Mouse (Mus musculus): Measurements from ENCODE around the gene Lrrc15.

Gene Lrrc15

DNA sequence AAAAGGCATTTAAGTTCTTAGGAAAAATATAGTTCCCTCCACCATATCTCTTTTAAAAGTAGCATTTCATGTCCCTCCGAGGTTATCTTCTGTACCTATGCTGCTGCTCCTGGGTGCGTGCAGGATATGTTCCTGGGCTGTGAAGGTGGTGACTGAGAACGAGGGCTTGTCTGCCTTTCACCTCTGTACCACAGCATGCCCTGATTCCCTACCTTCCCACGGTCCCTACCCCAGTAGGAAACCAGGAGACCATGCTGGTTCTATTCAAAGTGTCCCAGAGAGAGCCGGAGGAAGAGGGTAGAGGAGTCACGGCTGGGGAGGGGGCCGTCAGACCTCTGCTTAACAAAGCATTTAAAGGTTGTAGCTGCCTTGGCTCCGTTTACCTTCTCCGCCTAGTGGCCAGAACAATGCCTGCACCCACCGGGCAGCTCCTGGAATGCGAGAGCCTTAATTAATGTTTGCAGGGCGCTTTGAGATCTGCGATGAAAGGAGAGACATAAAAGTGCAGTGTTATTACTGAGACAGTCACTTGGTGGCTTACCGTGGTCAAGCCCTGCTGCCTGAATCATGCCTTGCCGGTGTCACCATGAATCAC, 784 bp upstream of the Lrrc15 start:
- in situ Hi-C loops (cut with MboI; ENCODE audit: unreplicated experiment in 2 of 2) = no loop called here

DNA sequence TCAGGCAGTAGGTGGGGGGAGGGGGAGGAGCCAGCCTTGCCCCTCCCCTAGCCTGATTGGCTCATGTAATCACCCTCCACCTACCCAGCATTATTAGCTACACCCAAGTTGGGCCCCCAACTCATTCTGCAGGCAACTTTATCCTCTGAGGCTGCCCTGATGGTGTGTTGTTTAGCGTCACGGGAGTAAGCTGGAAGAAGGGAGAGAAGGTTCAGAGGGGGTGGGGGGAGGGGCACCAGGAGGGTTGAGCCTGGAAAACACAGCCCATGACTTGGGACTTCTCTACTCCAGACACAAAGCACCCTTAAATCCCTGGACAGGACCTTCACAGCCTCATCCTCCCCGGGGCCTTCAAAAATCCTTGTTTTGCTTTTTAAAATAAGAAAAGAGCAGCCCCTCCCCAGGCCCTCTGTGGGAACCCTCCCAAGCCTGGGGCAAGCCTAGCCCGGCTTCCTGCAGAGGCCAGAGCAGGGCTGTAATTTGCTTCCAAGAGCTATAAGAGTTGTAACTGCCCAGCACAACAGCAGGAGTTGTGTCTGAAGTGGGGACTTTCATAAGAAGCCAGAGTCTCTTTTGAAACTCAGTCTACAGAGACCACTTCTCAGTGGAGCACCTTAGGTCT, 2.3 kb downstream of the Lrrc15 start:
- in situ Hi-C loops (cut with MboI; ENCODE audit: unreplicated experiment in 2 of 2) = no loop called here

DNA sequence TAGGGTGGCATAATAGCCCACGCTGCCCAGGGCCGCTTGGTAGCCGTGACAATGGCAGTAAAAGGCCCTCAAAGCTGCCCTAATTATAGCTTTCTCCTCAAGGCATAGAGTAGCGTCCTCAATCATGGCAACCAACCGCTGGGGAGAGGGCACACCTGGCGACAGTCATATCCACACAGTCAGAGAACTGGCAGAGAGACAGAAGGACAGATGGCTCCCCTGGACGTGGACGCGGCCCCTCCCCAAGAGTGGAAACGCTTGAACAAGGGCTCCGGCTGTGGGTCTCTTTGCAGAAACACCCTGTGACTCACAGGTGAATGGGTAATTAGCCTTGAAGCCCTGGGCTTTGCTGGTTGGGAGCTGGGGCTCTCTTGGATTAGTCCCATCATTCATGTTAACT, 4.7 kb downstream of the Lrrc15 start:
- in situ Hi-C loops (cut with MboI; ENCODE audit: unreplicated experiment in 2 of 2) = no loop called here

DNA sequence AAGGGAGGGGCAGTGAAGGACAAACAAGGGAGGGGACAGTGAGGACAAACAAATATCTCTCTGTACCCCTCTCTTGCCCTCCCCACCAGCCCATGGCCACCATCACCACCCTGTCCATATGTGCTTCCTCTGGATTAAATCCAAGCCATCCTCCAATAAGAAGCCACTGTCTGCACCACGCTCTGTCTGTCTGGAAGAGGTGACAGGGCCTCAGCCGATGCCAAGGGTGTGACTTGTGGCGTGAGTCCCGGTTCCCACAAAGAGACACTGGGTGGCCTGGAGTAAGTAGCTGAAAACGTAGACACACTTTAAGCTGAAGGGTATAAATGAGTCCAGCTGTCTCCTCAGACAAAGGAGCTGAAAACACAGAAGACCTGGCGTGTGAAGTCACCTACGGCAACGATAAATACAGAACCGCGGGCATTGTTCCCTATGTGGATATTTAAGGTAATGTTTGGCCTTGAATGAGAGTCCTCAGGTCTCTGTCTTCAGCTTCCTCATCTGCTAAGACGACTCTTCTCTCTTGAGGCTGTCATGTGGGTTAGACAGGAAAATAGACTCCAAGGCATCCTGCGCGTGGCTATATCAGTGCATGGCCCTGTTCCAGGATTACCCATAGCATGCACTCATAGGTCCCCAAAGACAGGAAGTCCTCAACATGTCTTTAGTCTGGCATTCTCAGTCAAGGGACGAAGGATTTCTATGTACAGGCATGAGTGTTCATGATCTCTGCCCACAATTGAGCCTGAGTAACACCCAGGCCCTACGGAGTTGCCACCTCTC, 7.3 kb downstream of the Lrrc15 start:
- in situ Hi-C loops (cut with MboI; ENCODE audit: unreplicated experiment in 2 of 2) = no loop called here

DNA sequence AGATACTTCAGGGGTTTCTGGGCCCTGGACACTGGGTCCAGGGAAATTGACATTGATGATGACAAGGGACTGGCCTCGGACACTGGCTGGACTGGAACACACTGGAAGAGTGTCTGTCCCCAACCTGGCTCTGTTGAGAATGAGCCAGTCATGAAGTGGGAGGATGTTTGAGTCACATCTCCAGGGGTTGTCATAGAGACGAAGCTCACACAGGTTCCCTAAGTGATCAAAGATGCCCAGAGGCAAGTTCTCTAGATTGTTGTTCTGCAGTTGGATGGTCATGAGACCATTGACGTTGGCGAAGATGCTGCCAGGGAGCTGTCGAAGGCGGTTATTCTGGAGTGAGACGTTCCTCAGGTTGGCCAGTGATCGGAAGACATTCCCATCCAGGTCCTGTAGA, 10.0 kb downstream of the Lrrc15 start:
- in situ Hi-C loops (cut with MboI; ENCODE audit: unreplicated experiment in 2 of 2) = loop anchor here in 1 of 2 experiments (25.0 kb wide), 2 partner anchors 789 to 1089 kb away; no protein-coding TSS in a partner anchor

DNA sequence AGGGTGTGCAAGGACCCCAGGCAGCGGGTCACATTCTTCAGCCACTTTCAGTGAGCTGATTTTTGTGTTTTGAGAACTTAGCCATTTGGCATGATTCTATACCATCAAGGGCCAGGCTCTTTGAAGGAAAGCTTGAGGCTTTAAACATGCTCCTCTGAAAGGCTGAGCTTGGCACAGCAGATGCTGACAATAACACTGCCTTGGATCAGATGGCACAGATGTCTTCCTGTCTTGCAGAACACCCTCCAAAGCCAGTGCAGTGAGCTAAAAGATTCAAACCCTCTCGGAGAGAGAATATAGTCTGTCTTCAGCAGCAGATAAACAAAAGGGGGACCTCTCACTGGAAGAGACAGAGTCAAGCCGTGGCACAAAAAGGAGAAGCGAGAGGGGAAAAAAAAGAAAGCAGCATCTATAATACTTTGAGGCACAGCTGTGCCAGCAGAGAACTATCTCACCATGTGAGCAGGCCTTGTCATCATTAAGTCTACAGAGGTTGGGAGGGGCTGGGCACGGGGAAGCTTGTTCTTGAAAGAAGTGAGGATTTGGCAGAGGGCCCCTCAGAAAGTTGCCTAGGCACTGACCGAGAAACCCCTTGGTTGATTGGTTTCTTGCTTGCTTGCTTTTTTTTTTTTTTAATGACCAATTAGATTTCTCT, 11.0 kb downstream of the Lrrc15 start:
- in situ Hi-C loops (cut with MboI; ENCODE audit: unreplicated experiment in 2 of 2) = loop anchor here in 1 of 2 experiments (25.0 kb wide), 2 partner anchors 790 to 1090 kb away; no protein-coding TSS in a partner anchor

DNA sequence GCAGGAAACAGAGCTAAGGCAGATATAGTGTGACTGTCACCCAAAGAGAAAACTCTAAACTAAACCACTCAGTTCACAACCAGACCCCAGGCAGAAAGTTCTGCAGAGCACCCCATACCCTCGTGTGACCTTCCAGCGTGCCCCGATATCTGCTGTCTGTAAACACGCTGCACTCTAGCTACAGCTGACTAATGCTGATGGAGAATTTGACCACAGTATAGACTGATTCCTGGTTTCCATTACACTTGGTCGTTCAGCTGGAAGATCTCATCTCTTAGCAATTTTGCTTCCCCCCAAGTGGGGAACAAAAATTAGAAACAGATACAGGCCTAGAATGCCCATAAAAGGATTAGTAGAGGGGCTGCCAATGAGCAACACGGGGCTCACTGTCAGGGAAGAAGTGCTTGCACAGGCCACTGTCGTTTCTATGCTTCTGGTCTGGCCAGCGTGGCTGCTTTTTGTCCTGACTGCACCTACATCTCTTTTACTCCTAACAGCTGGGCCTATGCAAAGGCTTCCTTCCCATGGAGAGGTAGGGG, 11.8 kb downstream of the Lrrc15 start:
- in situ Hi-C loops (cut with MboI; ENCODE audit: unreplicated experiment in 2 of 2) = loop anchor here in 1 of 2 experiments (25.0 kb wide), 2 partner anchors 791 to 1091 kb away; no protein-coding TSS in a partner anchor

DNA sequence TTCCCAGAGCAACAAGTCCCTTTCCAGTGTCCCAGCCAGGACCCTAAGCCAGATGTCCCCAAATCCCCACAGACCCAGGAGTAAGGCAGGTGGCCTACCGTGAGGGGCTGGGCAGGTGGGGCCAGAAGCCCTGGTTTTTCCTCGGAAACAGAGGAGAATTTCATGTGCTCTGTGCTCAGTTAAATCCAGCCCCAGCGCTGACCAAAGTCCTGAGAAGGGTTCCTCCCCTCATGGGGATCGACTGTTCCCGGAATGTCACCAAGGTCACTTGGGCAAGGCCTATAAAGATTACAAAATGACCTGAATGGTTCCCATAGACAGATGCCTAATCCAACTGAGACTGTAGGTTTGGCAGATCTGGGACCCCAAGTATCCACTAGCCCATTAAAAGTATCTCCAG, 15.7 kb downstream of the Lrrc15 start, which contains the start of gene Cpn2:
TSS of gene Cpn2 (minus strand) at position 141 of the 400 bp plus-strand sequence.
- in situ Hi-C loops (cut with MboI; ENCODE audit: unreplicated experiment in 2 of 2) = loop anchor here in 1 of 2 experiments (25.0 kb wide), 2 partner anchors 795 to 1095 kb away; no protein-coding TSS in a partner anchor

DNA sequence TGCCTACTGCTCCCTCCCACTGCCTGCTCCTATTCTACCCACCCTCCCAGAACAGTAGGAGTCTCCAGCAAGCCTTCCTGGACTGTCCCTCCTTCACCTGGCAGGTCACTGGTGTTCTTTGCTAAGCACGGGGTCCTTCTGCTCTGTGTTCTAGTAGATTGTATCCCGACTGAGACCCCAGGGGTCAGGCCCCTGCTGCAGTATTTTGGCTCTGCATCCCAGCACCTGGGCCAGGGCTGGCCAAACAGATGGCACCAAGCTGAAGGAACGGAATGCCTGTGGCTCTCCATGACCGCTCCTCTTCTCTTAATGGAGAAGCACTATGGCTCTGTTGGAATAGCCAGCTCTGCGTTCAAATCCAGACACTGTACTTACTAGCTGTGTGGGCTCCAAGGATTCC, 16.5 kb downstream of the Lrrc15 start:
- in situ Hi-C loops (cut with MboI; ENCODE audit: unreplicated experiment in 2 of 2) = loop anchor here in 1 of 2 experiments (25.0 kb wide), 2 partner anchors 796 to 1096 kb away; no protein-coding TSS in a partner anchor

DNA sequence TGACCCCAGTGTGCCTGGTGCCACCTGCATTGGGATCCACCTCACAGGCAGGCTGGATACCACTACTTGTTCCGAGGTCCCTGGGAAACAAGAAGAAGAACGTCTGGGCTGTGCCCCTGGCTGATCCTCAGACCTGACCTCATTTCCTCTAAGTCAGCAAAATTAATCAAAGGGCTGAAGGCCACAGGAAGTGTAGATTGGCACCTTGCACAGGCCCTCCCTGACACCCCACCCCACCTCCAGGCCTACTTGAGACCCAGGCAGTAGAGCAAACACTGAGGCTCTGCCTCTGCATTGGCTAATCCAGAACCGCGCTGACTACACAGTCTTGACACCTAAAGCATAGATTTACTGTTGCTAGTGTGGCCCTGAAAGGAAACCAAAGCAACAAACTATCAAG, 17.4 kb downstream of the Lrrc15 start:
- in situ Hi-C loops (cut with MboI; ENCODE audit: unreplicated experiment in 2 of 2) = loop anchor here in 1 of 2 experiments (25.0 kb wide), 2 partner anchors 797 to 1097 kb away; no protein-coding TSS in a partner anchor

DNA sequence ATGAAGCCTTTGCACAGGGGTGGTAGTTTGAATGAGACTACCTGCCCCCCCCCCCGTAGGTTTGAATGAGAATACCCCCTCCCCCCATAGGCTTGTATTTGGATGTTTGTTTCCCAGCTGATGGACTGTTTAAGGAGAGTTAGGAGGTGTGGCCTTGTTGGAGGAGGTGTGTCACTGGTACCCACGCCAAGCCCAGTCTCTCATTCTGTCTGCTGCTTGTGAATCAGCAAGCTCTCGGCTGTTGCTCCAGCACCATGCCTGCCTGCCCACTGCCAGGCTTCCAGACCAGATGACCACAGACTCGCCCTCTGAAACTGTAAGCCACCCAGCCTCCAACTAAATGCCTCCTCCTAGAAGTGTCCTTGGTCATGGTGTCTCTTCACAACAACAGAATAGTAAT, 19.9 kb downstream of the Lrrc15 start:
- in situ Hi-C loops (cut with MboI; ENCODE audit: unreplicated experiment in 2 of 2) = loop anchor here in 1 of 2 experiments (25.0 kb wide), 2 partner anchors 799 to 1099 kb away; no protein-coding TSS in a partner anchor

DNA sequence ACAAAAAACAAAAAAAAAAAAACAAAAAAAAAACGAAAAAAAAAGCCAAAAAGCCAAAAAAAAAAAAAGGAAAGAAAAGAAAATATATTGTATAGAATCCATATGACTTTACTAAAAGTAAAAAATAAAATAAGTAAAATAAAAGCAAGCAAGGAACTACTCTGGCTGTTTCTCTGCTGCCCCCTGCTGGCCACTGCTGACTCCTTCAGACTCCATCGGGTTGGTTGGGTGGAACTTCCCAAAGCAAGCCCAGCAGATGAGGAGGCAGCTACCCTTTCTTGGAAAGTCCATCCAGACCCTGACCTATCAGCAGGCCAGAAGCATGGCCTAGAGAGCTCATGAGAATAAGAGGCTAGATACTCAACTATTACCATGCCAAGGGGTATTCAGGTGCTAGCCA, 20.4 kb downstream of the Lrrc15 start:
- in situ Hi-C loops (cut with MboI; ENCODE audit: unreplicated experiment in 2 of 2) = loop anchor here in 1 of 2 experiments (25.0 kb wide), 2 partner anchors 800 to 1100 kb away; no protein-coding TSS in a partner anchor

DNA sequence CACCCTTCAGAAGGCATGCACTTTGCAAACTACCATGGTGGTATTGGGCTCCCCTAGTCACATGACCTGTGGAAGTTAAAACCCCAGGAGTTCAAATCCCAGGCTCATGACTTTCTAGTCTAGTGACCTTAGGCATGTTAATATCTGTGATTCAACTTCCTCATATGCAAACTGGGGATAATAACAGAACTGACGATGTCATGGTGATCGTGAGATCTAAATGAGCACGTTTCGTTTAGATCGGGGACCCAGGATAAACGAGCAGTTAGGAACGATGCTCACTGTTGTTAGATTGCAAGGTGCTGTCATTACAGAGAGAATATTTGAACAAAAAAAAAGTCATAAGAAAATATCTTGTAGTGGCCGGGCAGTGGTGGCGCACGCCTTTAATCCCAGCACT, 20.9 kb downstream of the Lrrc15 start:
- in situ Hi-C loops (cut with MboI; ENCODE audit: unreplicated experiment in 2 of 2) = loop anchor here in 1 of 2 experiments (25.0 kb wide), 2 partner anchors 800 to 1100 kb away; no protein-coding TSS in a partner anchor

DNA sequence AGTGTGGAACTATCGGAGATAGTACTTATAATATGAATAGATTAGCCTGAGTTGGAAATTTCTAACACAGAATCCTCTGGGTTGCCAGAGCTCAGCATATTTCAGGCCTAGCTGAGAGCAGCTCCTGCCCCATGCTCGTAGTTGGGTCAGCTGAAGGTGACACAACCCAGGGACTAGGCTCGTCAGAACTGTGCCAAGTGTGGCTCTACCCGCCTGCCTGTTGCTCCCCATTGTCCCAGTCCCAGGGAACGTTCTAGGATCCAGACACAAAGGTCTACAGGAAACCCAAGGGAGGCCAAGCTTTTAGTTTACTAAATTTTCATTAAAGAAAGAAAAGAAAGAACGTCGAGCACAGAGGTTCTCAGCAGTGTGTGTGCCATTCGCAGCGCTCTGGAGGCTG, 21.7 kb downstream of the Lrrc15 start:
- in situ Hi-C loops (cut with MboI; ENCODE audit: unreplicated experiment in 2 of 2) = loop anchor here in 1 of 2 experiments (25.0 kb wide), 2 partner anchors 801 to 1101 kb away; no protein-coding TSS in a partner anchor

DNA sequence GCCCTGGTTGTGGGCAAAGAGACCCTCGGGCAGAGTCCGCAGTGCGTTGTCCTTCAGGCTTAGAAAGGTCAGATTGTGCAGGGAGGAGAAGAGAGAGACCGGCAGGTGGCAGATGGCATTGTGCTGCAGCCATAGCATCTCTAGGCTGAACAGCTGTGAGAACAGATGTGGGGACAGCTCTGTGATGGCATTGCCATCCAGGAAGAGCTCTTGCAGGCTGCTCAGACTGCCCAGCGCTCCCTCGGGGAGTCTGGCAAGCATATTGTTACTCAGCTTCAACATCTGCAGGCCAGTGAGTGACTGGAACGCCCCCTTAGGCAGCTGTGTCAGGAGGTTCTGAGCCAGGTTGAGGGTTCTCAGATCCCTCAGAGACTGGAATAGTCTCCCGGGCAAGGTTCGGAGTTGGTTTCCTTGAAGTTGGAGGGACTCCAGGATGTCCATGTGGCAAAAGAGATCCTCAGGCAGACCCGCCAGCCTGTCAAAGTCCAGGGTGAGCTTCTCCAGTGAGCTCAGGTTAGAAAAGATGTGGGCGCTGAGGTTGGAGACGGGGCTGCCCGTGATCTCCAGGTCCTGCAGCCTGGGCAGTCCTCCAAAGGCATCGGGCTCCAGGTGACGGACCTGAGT, 22.9 kb downstream of the Lrrc15 start:
- in situ Hi-C loops (cut with MboI; ENCODE audit: unreplicated experiment in 2 of 2) = loop anchor here in 1 of 2 experiments (25.0 kb wide), 2 partner anchors 802 to 1102 kb away; no protein-coding TSS in a partner anchor

DNA sequence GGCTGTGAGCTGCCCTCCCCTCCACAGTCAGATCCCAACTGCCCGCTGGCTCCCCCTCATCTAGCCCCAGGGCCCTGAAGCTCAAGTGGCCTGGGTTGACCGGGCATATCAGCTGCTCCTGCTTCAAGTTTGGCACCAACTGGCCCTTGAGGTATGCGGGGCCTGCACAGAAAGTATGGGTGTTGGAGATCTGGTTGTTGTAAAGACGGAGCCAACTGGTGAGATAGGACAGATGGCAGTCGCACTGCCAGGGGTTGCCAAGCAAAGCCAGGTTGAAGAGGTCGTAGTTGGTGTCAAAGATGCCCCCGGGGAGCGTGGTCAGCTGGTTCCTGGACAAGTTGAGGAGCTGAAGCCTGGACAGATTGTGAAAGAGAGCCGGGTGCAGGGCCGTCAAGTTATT, 23.6 kb downstream of the Lrrc15 start:
- in situ Hi-C loops (cut with MboI; ENCODE audit: unreplicated experiment in 2 of 2) = loop anchor here (10.0 to 25.0 kb wide), 3 partner anchors 803 to 1103 kb away; no protein-coding TSS in a partner anchor

DNA sequence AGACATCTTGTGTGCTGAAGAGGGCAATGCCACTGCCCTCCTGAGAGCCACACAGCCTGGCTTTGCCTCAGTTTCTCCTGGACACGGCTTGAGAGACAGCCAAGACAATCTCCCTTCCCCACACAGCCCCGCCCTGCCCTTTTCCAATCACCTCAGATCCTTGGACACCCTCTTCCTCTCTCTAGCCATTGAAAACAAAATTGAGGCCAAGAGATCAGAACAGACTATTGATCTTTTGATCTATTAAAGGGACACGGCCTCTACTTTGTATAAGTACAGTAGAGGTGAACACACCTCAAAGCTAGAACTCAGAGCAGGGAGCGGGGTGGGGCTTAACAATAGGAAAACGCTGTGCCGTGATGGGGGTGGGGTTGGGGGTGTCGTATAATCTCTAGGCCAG, 24.6 kb downstream of the Lrrc15 start:
- in situ Hi-C loops (cut with MboI; ENCODE audit: unreplicated experiment in 2 of 2) = loop anchor here (10.0 to 25.0 kb wide), 3 partner anchors 804 to 1104 kb away; no protein-coding TSS in a partner anchor

DNA sequence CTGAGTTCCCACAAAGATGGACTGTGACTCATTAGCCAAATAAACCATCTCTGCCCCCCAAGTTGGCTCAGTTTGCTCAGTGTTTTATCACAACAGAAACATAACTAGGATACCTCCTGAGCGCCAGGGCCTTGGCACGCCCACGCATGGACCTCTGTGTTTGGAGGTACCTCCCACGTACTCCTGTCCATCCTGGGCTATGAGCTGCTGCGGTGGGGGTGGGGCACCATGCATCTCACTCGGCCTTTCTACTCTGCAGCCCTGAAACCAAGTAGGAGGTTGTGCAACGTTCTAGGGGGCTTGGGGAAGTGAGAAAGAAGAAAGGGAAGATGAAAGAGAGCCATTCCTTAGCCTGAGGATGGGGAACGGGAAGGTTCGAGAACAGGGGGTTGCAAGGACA, 25.3 kb downstream of the Lrrc15 start:
- in situ Hi-C loops (cut with MboI; ENCODE audit: unreplicated experiment in 2 of 2) = loop anchor here (10.0 to 25.0 kb wide), 3 partner anchors 805 to 1105 kb away; no protein-coding TSS in a partner anchor

DNA sequence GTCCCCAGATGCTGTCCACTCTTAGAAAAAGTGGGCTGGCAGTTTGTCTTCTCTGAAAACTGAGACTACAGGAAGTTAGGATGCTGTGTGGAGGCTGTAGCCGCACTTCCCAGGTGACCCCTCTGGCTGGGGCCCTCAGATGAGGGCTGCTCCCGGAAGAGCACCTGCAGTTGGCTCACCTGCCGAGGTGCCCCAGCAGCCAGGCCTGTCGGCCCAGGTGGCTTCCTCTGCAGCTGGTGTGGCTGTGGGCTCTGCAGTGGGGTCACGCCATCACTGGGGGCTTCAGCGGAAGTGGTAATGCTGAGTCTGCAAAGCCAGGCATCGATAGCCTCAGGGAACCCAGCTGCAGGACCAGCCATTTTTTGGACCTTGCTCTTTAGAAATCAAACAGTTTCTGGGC, 28.0 kb downstream of the Lrrc15 start:
- in situ Hi-C loops (cut with MboI; ENCODE audit: unreplicated experiment in 2 of 2) = loop anchor here (10.0 to 25.0 kb wide), 3 partner anchors 807 to 1107 kb away; no protein-coding TSS in a partner anchor
